Mouse (Mus musculus) layer of hippocampus, postnatal 14 days (tissue): ENCODE data around the gene Hephl1. TPM values are rescaled to one million over a fixed set of nuclear protein-coding genes. Genes with fewer than 3 reads are reported as not detected.

Experiments
- DNase-seq, 2 experiments: peaks; one replicate each; pipeline ENCODE4 v3.0.0; 2021 to 2022; ENCODE audit warnings: low spot score in 2 of 2, mixed read lengths in 1 of 2
- total RNA-seq, 2 experiments: library from RNA; stranded (reverse); gene quantifications; 2 replicates each; pipeline ENCODE4 v1.2.3; 2021

Hephl1 gene
- total RNA-seq, 2 experiments from 2014 or later = not detected

DNA sequence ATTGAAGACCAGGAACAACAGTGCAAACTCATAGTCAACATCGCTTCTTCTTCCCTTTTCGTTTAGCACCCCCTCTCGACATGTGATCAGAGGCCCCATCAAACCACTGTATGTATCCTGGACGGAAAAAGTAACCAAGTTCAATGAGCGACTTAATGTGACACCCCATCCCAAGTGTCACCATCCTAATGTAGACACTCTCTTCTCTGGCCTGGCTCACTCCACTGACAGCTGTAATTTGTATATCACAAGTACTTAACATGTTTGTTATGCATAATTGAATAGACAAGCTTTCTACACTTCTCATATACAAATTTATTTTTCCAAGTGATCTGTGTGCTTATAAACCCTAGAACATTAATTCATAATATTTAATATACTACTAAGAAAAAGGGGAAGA is 51.1 kb downstream of the Hephl1 start:
- no peak for DNase-seq

GRCm38 (mm10) chr9:15060026-15060425 is 51.9 kb downstream of the Hephl1 start:
- no peak for DNase-seq

- DNase-seq = no peak
Measured at GRCm38 (mm10) chr9:15045740-15046139, 66.2 kb downstream of the Hephl1 start.

GRCm38 (mm10) chr9:15045084-15045669 is 66.7 kb downstream of the Hephl1 start, which contains the start of gene Panx1:
TSS of gene Panx1 (minus strand) at chr9:15045478.
- DNase-seq = peak; percentile 71 to 74

DNA sequence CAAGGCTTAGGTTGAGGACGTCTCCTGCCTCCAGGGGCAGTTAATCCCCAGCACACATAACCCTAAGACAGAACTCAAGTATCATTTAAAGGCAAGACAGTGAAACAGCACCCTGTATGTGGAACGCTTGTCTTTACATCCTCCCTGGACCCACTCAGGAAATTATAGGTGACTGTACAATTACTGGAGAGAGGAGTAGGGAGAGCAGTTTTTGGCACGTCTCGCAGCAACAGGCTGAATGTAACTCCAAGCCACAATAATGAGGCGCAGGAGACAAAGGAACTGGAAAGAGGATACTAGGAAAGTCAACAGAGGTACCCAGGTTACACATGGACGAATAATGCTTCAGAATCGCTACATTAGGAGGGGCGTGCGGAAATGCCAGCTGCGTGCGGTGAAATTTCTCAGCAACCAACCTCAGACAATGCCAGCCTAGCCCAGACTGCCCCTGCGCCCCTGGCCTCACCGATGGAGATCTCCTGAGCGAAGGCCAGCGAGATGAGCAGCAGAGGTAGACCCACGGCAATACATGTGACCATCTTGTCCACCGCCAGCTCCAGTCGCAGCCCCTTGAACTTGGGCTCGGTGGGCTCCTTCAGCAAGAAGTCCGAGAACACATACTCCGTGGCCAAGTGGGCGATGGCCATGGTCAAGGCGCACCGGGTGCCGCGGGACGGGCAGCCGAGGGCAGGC is 67.4 kb downstream of the Hephl1 start:
- no peak for DNase-seq

- DNase-seq = no peak
Measured at GRCm38 (mm10) chr9:15041556-15041955, 70.4 kb downstream of the Hephl1 start.

- DNase-seq = no peak
Measured at GRCm38 (mm10) chr9:15039848-15040247, 72.1 kb downstream of the Hephl1 start.

- DNase-seq = no peak
Measured at GRCm38 (mm10) chr9:15037704-15038103, 74.2 kb downstream of the Hephl1 start.

GRCm38 (mm10) chr9:15037237-15037636 is 74.7 kb downstream of the Hephl1 start:
- DNase-seq = no peak

GRCm38 (mm10) chr9:15036807-15037206 is 75.1 kb downstream of the Hephl1 start:
- no peak for DNase-seq

- DNase-seq = no peak
Measured at GRCm38 (mm10) chr9:15036405-15036804, 75.5 kb downstream of the Hephl1 start.

DNA sequence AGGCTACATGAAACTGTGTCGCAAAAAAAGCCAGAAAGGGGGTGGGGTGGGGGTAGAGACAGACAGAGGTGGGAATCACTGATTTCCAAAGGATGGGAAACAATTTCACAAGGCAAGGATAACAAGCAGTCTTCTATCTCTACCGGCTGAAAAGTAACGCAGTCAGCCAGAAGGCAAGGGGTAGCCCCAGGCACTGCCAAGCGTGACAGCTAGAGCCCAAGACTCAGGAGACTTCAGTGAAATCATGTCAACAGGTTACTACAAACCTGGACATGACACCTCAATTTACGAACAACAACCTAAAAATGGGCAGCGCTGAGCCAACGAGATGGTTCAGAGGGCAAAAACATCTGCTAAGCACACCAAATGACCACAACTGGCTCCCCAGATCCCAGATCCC is 75.9 kb downstream of the Hephl1 start:
- no peak for DNase-seq

DNA sequence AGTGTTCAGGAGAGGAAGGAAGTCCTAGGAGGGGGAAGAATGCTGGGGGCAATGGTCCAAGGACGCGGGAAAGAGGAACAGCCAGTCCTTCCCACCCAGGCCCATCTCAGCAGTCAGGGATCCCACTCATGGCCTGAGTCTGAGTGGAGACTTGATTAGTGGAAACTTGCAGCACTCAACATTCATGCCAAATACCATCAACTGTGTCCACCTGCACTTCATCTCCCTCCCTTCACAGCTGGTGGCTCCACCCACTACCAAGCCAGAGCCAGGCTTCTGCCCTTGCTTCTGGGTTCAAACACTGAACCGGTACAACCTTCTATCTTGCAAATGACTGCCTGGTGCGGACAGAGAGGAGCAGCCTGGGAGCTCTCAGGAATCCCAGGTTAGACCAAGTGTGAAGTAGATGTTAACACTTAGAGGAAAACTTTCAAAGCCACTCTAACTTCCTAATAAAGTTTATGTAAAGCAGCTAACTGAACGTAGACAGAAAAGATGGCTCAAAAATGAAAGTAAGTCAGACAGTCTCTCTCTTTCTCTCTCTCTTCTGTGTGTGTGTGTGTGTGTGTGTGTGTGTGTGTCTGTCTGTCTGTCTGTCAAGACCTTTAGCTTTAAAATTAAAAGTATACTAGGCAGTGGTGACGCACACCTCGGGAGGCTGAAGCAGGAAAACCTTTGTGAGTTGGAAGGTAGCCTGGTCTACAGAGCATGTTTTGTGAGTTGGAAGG is 77.2 kb downstream of the Hephl1 start:
- no peak for DNase-seq

GRCm38 (mm10) chr9:15033568-15034160 is 78.2 kb downstream of the Hephl1 start:
- no peak for DNase-seq

DNA sequence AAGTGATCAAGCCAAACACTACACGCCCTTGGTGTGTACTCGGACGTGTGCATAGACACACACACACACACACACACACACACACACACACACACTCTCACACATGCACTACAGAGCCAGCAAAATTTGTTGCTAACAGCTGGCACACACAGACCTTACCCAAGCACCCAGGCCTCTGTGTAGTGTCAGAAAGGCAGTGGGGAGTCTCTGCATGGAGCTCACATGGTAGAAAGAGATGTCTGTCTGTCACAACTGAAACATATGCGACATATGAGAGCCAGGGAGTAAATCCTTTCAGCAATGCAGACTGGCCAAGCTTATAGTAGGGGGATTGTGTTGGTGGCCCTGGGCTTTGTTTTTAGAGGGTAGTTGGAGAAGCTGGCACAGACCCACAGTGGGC is 79.1 kb downstream of the Hephl1 start:
- no peak for DNase-seq

DNA sequence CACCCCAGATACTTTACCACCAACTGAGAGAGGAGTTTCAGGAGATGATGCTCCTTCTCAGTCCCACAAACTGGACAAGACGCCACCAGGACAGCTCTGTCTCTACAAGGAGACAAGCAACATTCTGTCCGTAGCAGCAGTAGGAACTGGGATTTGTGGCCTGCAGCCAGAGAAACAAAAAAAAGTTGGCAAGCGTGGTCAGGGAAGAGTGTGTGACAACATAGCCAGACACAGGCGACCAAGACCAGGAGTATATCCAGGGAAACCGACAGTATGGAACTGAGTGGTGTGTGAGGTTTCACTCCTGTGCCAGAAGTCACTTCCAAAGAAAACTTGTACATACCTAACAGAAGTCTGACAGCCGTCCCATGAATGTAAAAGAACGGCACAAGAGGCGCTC is 81.1 kb downstream of the Hephl1 start:
- DNase-seq = peak; percentile 49 to 50

DNA sequence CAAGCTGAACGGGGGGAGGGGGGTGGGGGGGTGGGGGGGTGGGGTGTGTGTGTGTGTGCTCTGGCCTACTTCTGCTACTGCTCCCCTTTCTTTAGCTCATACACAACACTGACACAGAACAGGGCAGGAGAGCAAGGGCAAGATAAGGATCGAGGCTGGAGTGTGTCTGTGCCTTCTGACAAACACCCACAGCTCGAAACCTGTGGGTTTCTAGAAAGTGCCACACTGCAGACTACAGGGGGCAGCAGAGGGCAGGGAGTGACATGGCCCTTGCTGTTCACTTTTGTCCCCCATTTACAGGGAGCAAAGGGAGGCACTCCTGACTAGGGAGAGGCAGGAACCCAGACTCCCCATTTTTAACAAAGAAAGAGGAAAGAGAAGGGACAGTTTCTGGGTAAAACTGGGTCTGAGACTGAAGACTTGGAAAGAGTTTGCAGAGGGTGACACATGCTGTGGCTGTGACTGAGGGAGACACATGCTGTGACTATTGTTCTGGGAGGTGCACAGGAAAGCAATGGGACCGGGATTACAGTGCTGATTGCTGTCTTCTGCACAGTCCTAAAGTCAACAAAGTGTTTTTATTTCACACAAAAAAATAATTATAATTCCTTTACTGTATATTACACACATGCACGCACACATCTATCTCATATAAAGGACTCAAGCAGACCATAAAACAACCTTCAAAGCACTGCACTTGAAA is 82.7 kb downstream of the Hephl1 start:
- no peak for DNase-seq

- DNase-seq = no peak
Measured at GRCm38 (mm10) chr9:15027725-15028124, 84.2 kb downstream of the Hephl1 start.

DNA sequence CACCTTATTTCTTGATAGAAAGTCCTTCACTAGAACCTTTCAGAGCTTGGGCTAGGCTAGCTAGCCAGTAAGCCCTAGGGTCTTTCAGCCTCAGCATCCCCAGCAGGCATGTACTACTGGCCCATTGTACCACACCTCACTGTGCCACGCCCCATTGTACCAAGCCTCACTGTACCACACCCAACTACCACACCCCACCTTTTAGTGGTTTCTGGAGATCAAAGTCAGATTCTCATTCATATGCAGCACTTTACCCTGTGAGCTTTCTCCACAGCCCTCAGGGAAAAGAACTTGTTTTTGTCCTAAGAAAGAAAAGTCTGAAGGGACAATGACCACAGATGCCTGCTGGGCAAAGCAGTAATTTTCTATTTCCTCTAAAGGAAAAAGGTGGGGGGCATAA is 88.9 kb downstream of the Hephl1 start:
- DNase-seq = no peak

GRCm38 (mm10) chr9:15021156-15021555 is 90.8 kb downstream of the Hephl1 start:
- no peak for DNase-seq

- DNase-seq = no peak
Measured at GRCm38 (mm10) chr9:15020561-15021080, 91.3 kb downstream of the Hephl1 start.
